Mouse (Mus musculus) liver, embryonic 15.5 days (tissue): ENCODE data around the gene A630095N17Rik. TPM values are rescaled to one million over a fixed set of nuclear protein-coding genes. Genes with fewer than 3 reads are reported as not detected.

Source experiments
- ATAC-seq: fragments of 200-750 bp; cut with Nextera tagmentation; 2 replicates; pipeline ENCODE4 v1.8.0; 2017; ENCODE audit warnings: moderate number of reproducible peaks, mild to moderate bottlenecking, moderate library complexity; ENCODE audit not compliant: insufficient read depth
- H3K27ac ChIP-seq: fragments of 300-500 bp; sonication (generic); replicated peaks from 2 replicates; pipeline ENCODE4 v1.5.1; 2015; ENCODE audit warnings: mild to moderate bottlenecking, inconsistent platforms
- H3K27me3 ChIP-seq: fragments of 300-500 bp; sonication (generic); 2 replicates; pipeline ENCODE4 v1.6.1; 2015; ENCODE audit warnings: mild to moderate bottlenecking, inconsistent platforms
- H3K36me3 ChIP-seq: fragments of 300-500 bp; sonication (generic); replicated peaks from 2 replicates; pipeline ENCODE4 v1.6.1; 2015; ENCODE audit warnings: moderate library complexity, mild to moderate bottlenecking, inconsistent platforms
- H3K4me1 ChIP-seq: fragments of 300-500 bp; sonication (generic); replicated peaks from 2 replicates; pipeline ENCODE4 v1.6.1; 2015; ENCODE audit warnings: inconsistent platforms
- H3K4me2 ChIP-seq: fragments of 300-500 bp; sonication (generic); 2 replicates; pipeline ENCODE4 v1.6.1; 2015; ENCODE audit warnings: moderate library complexity, mild to moderate bottlenecking, inconsistent platforms
- H3K4me3 ChIP-seq: fragments of 300-500 bp; sonication (generic); replicated peaks from 2 replicates; pipeline ENCODE4 v1.5.1; 2015; ENCODE audit warnings: mild to moderate bottlenecking, inconsistent platforms
- H3K9ac ChIP-seq: fragments of 300-500 bp; sonication (generic); 2 replicates; pipeline ENCODE4 v1.6.1; 2015; ENCODE audit warnings: moderate library complexity, mild to moderate bottlenecking, inconsistent platforms
- H3K9me3 ChIP-seq: fragments of 300-500 bp; sonication (generic); replicated peaks from 2 replicates; pipeline ENCODE4 v1.6.1; 2016; ENCODE audit warnings: inconsistent platforms
- WGBS: fragments of 180-500 bp; shearing (Covaris S2); methylation state at CpG from one replicate; pipeline ENCODE4 v1.1.7; 2015; ENCODE audit warnings: mixed read lengths; ENCODE audit not compliant: insufficient replicate concordance; 5-methylcytosine and 5-hydroxymethylcytosine counted together
- microRNA-seq: library from miRNA; unstranded; fragments of <30 nt; microRNA quantifications from one replicate; pipeline ENCODE4, GENCODE M21; 2016
- polyA plus RNA-seq: library from polyadenylated mRNA; unstranded; fragments of >200 nt; fragmentation: Nextera tagmentation; extraction: Ambion mirVana; gene quantifications from 2 replicates; pipeline ENCODE4 v1.2.1, GENCODE M21; 2015

A630095N17Rik gene
- polyA plus RNA-seq, 1 experiment from 2014 or later = not detected

DNA sequence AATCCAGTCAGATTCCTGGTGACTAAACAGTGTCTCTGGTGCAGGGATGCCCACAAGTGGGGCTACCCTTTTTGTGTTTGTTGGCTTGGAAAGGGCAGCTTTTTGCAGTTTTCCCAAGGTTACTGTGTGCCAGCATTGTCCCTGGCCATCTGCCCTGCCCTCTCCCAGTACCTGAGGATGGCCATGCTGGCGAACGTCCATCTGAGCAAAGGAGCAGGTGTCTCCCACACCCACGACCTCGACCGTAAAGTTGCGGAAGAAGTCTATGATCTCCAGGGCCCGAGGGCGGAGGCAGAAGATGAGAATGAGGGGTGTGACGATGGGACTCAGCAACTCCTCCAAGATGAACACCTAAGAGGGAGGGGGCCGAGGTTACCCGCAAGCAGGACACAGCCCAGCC, 46.4 kb downstream of the A630095N17Rik start:
- no peaks in the 10 kb centered on the region for H3K27me3 ChIP-seq
- no peak overlapping the region for H3K9ac ChIP-seq
- no peak overlapping the region for H3K4me3 ChIP-seq
- 91% methylated on average over 11 of the region's 11 CpGs for WGBS
- no peaks in the 10 kb centered on the region for H3K9me3 ChIP-seq
- H3K27ac ChIP-seq = no peak overlapping the region
- H3K4me1 ChIP-seq = peaks cover 46% of the 10 kb centered on the region
- peaks cover 87% of the 10 kb centered on the region for H3K36me3 ChIP-seq
- ATAC-seq = no peak
- H3K4me2 ChIP-seq = no peak overlapping the region

DNA sequence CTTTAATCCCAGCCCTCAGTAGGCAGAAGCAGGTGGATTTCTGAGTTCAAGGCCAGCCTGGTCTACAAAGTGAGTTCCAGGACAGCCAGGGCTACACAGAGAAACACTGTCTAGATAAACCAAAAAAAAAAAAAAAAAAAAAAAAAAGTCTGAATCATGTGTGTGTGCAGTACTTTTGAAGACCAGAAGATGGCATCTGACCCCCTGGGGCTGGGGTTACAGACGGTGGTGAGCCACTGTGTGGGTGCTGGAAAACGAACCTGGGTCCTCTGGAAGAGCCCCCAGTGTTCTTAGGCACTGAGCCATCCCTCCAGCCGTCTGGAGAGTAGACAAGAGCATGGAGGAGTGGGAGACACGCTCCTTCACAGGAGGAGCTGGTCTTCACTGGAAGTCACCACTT, 49.7 kb downstream of the A630095N17Rik start:
- Histone ChIP-seq H3K9me3 (no peaks in the 10 kb centered on the region), H3K27ac (no peak overlapping the region), H3K36me3 (peaks cover 76% of the 10 kb centered on the region), H3K9ac (no peak overlapping the region), H3K27me3 (no peaks in the 10 kb centered on the region), H3K4me2 (no peak overlapping the region), H3K4me1 (peaks cover 41% of the 10 kb centered on the region), H3K4me3 (no peak overlapping the region)
- no peak for ATAC-seq
- WGBS = 68% methylated on average over 4 of the region's 4 CpGs

DNA sequence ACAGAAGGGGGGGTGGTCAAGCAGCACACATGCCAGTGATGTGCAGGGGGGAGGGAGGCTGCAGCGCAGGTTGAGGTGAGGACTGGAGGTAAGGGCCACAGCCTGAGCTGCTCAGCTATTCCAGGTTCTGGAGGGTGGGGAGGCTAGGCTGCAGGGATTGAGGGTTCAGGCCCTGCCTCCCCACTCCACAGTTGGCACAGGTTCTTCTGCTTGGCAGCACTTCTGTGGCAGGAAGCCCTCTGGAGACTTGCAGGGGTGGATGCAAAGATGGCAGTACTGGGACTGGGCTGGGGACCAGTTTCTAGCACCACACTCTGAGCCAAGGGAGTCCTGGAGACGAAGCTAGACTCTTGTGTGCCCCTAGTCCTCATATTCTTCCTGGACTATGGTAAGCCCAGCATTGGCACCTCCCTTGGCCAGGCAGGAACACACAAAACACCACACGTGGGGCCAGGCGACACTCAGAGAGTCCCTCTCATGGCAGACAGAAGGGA, 50.5 kb downstream of the A630095N17Rik start:
- H3K9me3 ChIP-seq = no peaks in the 10 kb centered on the region
- H3K27ac ChIP-seq = peak overlapping the region; percentile 99
- ATAC-seq = no peak
- no peaks in the 10 kb centered on the region for H3K27me3 ChIP-seq
- peak overlapping the region; percentile 94; the same call in 1 of the 2 replicates for H3K9ac ChIP-seq
- peaks cover 46% of the 10 kb centered on the region for H3K4me1 ChIP-seq
- H3K4me2 ChIP-seq = peak overlapping the region; percentile 89
- H3K36me3 ChIP-seq = peaks cover 76% of the 10 kb centered on the region
- no peak overlapping the region for H3K4me3 ChIP-seq
- 83% methylated on average over 4 of the region's 4 CpGs for WGBS

DNA sequence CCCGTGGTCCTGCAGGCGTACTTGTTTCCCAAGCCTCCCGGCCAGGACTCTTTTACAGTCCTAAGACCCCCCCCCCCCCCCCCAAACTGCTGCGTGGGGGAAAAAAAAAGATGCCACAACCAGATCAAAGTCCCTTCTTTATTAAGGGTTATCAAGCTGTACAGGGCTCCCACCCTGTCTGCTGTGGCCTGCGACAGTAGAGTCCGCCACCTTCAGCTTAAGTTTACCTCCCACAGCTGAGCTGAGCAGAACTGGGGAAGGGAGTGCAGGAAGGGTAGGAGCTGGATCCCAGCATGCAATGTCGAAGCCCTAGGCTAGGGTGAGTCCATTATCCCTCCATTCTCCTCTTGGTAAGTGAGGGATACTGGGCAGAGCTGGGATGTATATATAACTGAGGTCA, 51.2 kb downstream of the A630095N17Rik start:
- H3K4me1 ChIP-seq = peaks cover 46% of the 10 kb centered on the region
- peaks cover 76% of the 10 kb centered on the region for H3K36me3 ChIP-seq
- H3K27ac ChIP-seq = peak overlapping the region; percentile 99
- H3K4me2 ChIP-seq = peak overlapping the region; percentile 89
- ATAC-seq = no peak
- H3K9ac ChIP-seq = peak overlapping the region; percentile 94
- no peaks in the 10 kb centered on the region for H3K9me3 ChIP-seq
- H3K27me3 ChIP-seq = no peaks in the 10 kb centered on the region
- WGBS = 31% methylated on average over 7 of the region's 7 CpGs
- peak overlapping the region; percentile 68 for H3K4me3 ChIP-seq

DNA sequence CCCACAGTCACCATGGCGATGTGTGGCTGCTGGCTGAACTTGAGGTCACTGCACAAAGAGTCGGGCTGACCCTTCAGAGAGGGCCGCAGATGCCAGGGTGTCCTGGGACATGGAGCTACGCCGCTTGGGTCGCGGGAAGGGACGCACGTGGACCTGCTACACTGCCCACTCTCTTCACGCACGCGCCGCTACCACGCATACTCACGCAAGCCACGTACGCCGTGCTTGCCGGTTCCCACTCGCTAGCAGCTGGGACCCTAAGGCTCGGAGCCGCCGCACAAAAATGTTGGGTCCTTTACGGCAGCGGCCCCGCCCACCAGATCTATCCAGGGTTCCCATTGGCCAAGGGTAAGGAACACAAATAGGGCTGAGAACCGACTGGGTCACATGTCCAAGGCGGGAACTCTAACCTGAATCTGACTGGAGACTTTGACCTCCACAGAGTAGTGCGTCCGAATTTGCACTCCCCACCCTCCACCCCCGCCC, 51.8 kb downstream of the A630095N17Rik start, which contains the start of gene Abcb6:
TSS of gene Abcb6 (minus strand) at position 288 of the 486 bp plus-strand sequence.
- Histone ChIP-seq H3K4me1 (peaks cover 46% of the 10 kb centered on the region), H3K4me2 (peak within 1 kb of the TSS; percentile 89), H3K4me3 (peak within 1 kb of the TSS; percentile 68), H3K9ac (peak within 1 kb of the TSS; percentile 94), H3K27ac (peak within 1 kb of the TSS; percentile 99), H3K27me3 (no peaks in the 10 kb centered on the region), H3K36me3 (peaks cover 76% of the 10 kb centered on the region), H3K9me3 (no peaks in the 10 kb centered on the region)
- 0% methylated on average over 31 of the region's 31 CpGs for WGBS
- ATAC-seq = peak; percentile 83

DNA sequence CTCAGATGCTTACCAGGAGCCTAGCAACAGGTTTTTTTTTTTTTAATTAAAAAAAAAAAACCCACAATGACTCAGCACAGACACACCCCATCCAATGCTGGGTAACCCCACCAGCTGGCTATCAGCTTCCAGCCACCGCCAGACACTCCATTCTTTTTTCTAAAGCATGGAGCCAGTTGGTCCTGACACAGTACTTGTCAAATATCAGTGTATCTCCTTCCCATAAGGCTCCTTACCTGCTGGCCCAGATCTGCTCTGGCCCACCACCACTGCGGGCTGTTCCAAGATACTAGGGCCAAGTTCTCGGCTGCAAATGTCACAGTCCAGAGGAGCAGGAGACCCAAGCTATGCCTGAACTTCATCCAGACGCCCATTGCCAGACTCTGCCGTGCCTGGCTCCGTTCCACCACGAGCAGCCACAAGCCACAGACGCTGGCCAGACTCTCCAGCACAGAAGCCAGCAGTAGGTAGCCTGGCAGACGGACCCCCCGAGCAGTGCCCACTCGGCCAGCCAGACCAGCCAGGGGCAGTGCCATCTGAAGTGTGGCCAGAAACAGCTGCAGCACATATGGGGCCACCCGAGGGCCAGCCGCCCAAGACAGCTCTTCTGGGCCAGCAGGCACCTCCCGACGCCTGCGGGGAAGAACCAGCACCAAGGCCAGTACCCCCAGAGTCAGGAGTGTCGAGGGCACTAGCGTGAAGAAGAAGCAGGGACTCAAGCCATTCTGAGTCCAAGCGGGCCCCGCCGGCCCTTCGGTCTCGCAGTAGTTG, 52.4 kb downstream of the A630095N17Rik start:
- Histone ChIP-seq H3K27ac (peak overlapping the region; percentile 99), H3K9ac (peak overlapping the region; percentile 94), H3K4me1 (peaks cover 46% of the 10 kb centered on the region), H3K9me3 (no peaks in the 10 kb centered on the region), H3K27me3 (no peaks in the 10 kb centered on the region), H3K4me3 (peak overlapping the region; percentile 68), H3K4me2 (peak overlapping the region; percentile 89), H3K36me3 (peaks cover 76% of the 10 kb centered on the region)
- WGBS = 2% methylated on average over 23 of the region's 23 CpGs
- ATAC-seq = peak; percentile 76

Small RNA genes within 50 kb of the gene (microRNA-seq; reads per million reads assigned to microRNA genes)
- gene Gm27943 = not detected

Other genes starting within 250 kb of the A630095N17Rik start
- gene Nhej1, start 106.9 kb downstream of the A630095N17Rik start, polyA plus RNA-seq = 5.8 and 6.2 TPM in 2 replicates
- gene Slc23a3, start 98.2 kb downstream of the A630095N17Rik start, polyA plus RNA-seq = 2.1 and 2.3 TPM in 2 replicates
- 48.8 and 54.7 TPM in 2 replicates for gene Cnppd1, start 89.4 kb downstream of the A630095N17Rik start, polyA plus RNA-seq
- gene Retreg2, start 89.3 kb downstream of the A630095N17Rik start, polyA plus RNA-seq = 55.8 and 59.7 TPM in 2 replicates
- 43.4 and 44.5 TPM in 2 replicates for gene Zfand2b, start 63.5 kb downstream of the A630095N17Rik start, polyA plus RNA-seq
- 60.5 and 63.3 TPM in 2 replicates for gene Abcb6, start 51.7 kb downstream of the A630095N17Rik start, polyA plus RNA-seq
- gene Ankzf1, start 40.0 kb downstream of the A630095N17Rik start, polyA plus RNA-seq = 9.7 and 10.0 TPM in 2 replicates
- gene Atg9a, start 39.9 kb downstream of the A630095N17Rik start, polyA plus RNA-seq = 24.1 and 28.1 TPM in 2 replicates
- gene Glb1l, start 21.3 kb downstream of the A630095N17Rik start, polyA plus RNA-seq = 3.2 and 4.5 TPM in 2 replicates
- gene Stk16, start 21.3 kb downstream of the A630095N17Rik start, polyA plus RNA-seq = 80.2 and 84.8 TPM in 2 replicates
- gene Tuba4a, start 12.2 kb downstream of the A630095N17Rik start, polyA plus RNA-seq = 372 and 392 TPM in 2 replicates
- 28.9 and 32.4 TPM in 2 replicates for gene Dnajb2, start 4.3 kb upstream of the A630095N17Rik start, polyA plus RNA-seq
- 0.05 and 0.13 TPM in 2 replicates for gene Ptprn, start 32.4 kb upstream of the A630095N17Rik start, polyA plus RNA-seq
- gene Resp18, start 46.3 kb upstream of the A630095N17Rik start, polyA plus RNA-seq = not detected in 2 replicates
- 52.1 and 57.4 TPM in 2 replicates for gene Dnpep, start 85.9 kb upstream of the A630095N17Rik start, polyA plus RNA-seq
- 10.3 and 12.8 TPM in 2 replicates for gene Des, start 128.2 kb upstream of the A630095N17Rik start, polyA plus RNA-seq
- 8.7 and 9.4 TPM in 2 replicates for gene Speg, start 143.2 kb upstream of the A630095N17Rik start, polyA plus RNA-seq
- 33.8 and 35.2 TPM in 2 replicates for gene Gmppa, start 203.8 kb upstream of the A630095N17Rik start, polyA plus RNA-seq
- 0.05 TPM in 1 of 2 replicates, not detected in the other for gene Asic4, start 218.3 kb upstream of the A630095N17Rik start, polyA plus RNA-seq
- gene Chpf, start 247.2 kb upstream of the A630095N17Rik start, polyA plus RNA-seq = 4.0 and 4.3 TPM in 2 replicates
- gene Tmem198, start 247.4 kb upstream of the A630095N17Rik start, polyA plus RNA-seq = 0.06 and 0.15 TPM in 2 replicates